Mouse (Mus musculus): Measurements from ENCODE around the gene Tm9sf2.

DNA sequence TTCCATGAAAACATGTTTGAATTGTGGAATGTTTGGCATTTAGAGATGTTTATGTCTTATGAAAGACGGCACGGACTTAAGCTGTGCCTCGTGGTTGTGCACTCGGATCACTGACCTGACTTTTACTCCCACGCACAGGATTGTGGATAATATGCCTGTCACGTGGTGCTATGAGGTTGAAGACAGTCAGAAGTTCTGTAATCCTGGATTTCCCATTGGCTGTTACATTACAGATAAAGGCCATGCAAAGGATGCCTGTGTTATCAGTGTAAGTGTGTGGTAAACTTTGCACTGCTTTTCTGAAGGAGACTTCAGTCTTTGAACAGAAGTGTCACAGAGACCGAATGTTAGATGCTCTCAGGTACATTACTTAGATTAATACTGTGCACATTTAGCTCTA lies 30.4 kb downstream of the Tm9sf2 start:
- TF ChIP-seq POLR2A (IDR thresholded peaks at IDR 0.05; ENCODE audit: borderline replicate concordance, control insufficient read depth, low read depth, low read length): no peak
- no peak for TF ChIP-seq CTCF (IDR thresholded peaks at IDR 0.05; ENCODE audit: control insufficient read depth, insufficient read depth, low read length)

Data from bone marrow, adult 2 months (tissue).